Mouse (Mus musculus) liver, adult 2 months (tissue): Measurements from ENCODE around the gene Rpl13a.

ENCODE experiments used
- CTCF ChIP-seq: fragments of 200-500 bp; IDR thresholded peaks from 2 replicates; pipeline ENCODE4 v1.5.1; 2011; ENCODE audit warnings: low read depth, low read length, control low read depth
- POLR2A ChIP-seq: fragments of 200-500 bp; IDR thresholded peaks from 2 replicates; pipeline ENCODE4 v1.6.1; 2011; ENCODE audit warnings: low read length, control low read depth; ENCODE audit not compliant: insufficient read depth; ENCODE audit errors: extremely low read depth

- no peak for TF ChIP-seq POLR2A
- no peak for TF ChIP-seq CTCF
Measured at GRCm38 (mm10) chr7:45092048-45092447, 36.5 kb downstream of the Rpl13a start, which contains the start of gene Rcn3.
